Mouse (Mus musculus) embryo, embryonic 10 days (tissue): ENCODE data around the gene Csf1.
"Not testable (repeated sequence)": the region's sequence is repeated elsewhere in the genome, so short reads cannot be mapped to it uniquely, and the experiment has no call there.

Experiments
- DNase-seq: peaks from one replicate; pipeline ENCODE4 v3.0.0-alpha.2; 2015; ENCODE audit warnings: low spot score

Gene Csf1

GRCm38 (mm10) chr3:107748260-107748955 lies 11.9 kb downstream of the Csf1 start:
- no peak for DNase-seq

- no peak for DNase-seq
These were observed 14.2 kb downstream of the Csf1 start for GRCm38 (mm10) chr3:107746026-107746425.

GRCm38 (mm10) chr3:107743650-107744049 lies 16.6 kb downstream of the Csf1 start:
- DNase-seq: no peak

- no peak for DNase-seq
These were observed 17.2 kb downstream of the Csf1 start for GRCm38 (mm10) chr3:107743107-107743506.

- DNase-seq: no peak
These were observed 18.1 kb downstream of the Csf1 start for GRCm38 (mm10) chr3:107742071-107742710.

- DNase-seq: no peak
These were observed 18.9 kb downstream of the Csf1 start for GRCm38 (mm10) chr3:107741387-107741786.

GRCm38 (mm10) chr3:107740578-107741207 lies 19.6 kb downstream of the Csf1 start:
- DNase-seq: peak; percentile 85

GRCm38 (mm10) chr3:107739966-107740365 lies 20.3 kb downstream of the Csf1 start:
- DNase-seq: no peak

GRCm38 (mm10) chr3:107739456-107739855 lies 20.8 kb downstream of the Csf1 start:
- no peak for DNase-seq

- no peak for DNase-seq
These were observed 21.6 kb downstream of the Csf1 start for GRCm38 (mm10) chr3:107738620-107739019.

- DNase-seq: no peak
These were observed 22.6 kb downstream of the Csf1 start for GRCm38 (mm10) chr3:107737609-107738190.

GRCm38 (mm10) chr3:107735620-107736019 lies 24.6 kb downstream of the Csf1 start:
- not testable (repeated sequence) for DNase-seq

- no peak for DNase-seq
These were observed 26.9 kb downstream of the Csf1 start for GRCm38 (mm10) chr3:107733329-107733728.

GRCm38 (mm10) chr3:107730236-107730635 lies 30.0 kb downstream of the Csf1 start:
- no peak for DNase-seq

- DNase-seq: no peak
These were observed 31.8 kb downstream of the Csf1 start for GRCm38 (mm10) chr3:107728509-107728908.

- DNase-seq: no peak
These were observed 44.3 kb downstream of the Csf1 start for GRCm38 (mm10) chr3:107715971-107716370.

GRCm38 (mm10) chr3:107714276-107714933 lies 45.9 kb downstream of the Csf1 start:
- no peak for DNase-seq

GRCm38 (mm10) chr3:107712081-107712480 lies 48.2 kb downstream of the Csf1 start:
- DNase-seq: no peak

GRCm38 (mm10) chr3:107709156-107709555 lies 51.1 kb downstream of the Csf1 start:
- no peak for DNase-seq

GRCm38 (mm10) chr3:107707239-107707638 lies 53.0 kb downstream of the Csf1 start:
- no peak for DNase-seq

- DNase-seq: no peak
These were observed 54.1 kb downstream of the Csf1 start for GRCm38 (mm10) chr3:107706164-107706563.

GRCm38 (mm10) chr3:107704371-107704705 lies 55.9 kb downstream of the Csf1 start:
- DNase-seq: no peak
